Mouse (Mus musculus) neural tube, embryonic 15.5 days (tissue): ENCODE measurements around the gene Aff4. TPM values are rescaled to one million over a fixed set of nuclear protein-coding genes. Genes with fewer than 3 reads are reported as not detected.
"Not testable (repeated sequence)": the region's sequence is repeated elsewhere in the genome, so short reads cannot be mapped to it uniquely, and the experiment has no call there.

Experiments used
- ATAC-seq: fragments of 200-750 bp; cut with Nextera tagmentation; 2 replicates; pipeline ENCODE4 v1.8.0; 2017; ENCODE audit warnings: mild to moderate bottlenecking, moderate TSS enrichment, moderate library complexity; ENCODE audit not compliant: low FRiP score
- H3K27ac ChIP-seq: fragments of 300-500 bp; sonication (generic); replicated peaks from 2 replicates; pipeline ENCODE4 v1.5.1; 2015; ENCODE audit warnings: mild to moderate bottlenecking, inconsistent platforms
- H3K27me3 ChIP-seq: fragments of 300-500 bp; sonication (generic); replicated peaks from 2 replicates; pipeline ENCODE4 v1.6.1; 2015; ENCODE audit warnings: inconsistent platforms
- H3K36me3 ChIP-seq: fragments of 300-500 bp; sonication (generic); 2 replicates; pipeline ENCODE4 v1.6.1; 2015; ENCODE audit warnings: inconsistent platforms
- H3K4me1 ChIP-seq: fragments of 300-500 bp; sonication (generic); 2 replicates; pipeline ENCODE4 v1.6.1; 2015; ENCODE audit warnings: inconsistent platforms
- H3K4me2 ChIP-seq: fragments of 300-500 bp; sonication (generic); 2 replicates; pipeline ENCODE4 v1.6.1; 2015; ENCODE audit warnings: inconsistent platforms, mild to moderate bottlenecking, moderate library complexity
- H3K4me3 ChIP-seq: fragments of 300-500 bp; sonication (generic); replicated peaks from 2 replicates; pipeline ENCODE4 v1.5.1; 2015; ENCODE audit warnings: mild to moderate bottlenecking, inconsistent platforms
- H3K9ac ChIP-seq: fragments of 300-500 bp; sonication (generic); replicated peaks from 2 replicates; pipeline ENCODE4 v1.6.1; 2015; ENCODE audit warnings: mild to moderate bottlenecking, inconsistent platforms
- H3K9me3 ChIP-seq: fragments of 300-500 bp; sonication (generic); replicated peaks from 2 replicates; pipeline ENCODE4 v1.6.1; 2016; ENCODE audit warnings: inconsistent platforms
- WGBS: fragments of 180-500 bp; shearing (Covaris S2); methylation state at CpG from one replicate; pipeline ENCODE4 v1.1.7; 2015; ENCODE audit warnings: mixed read lengths; 5-methylcytosine and 5-hydroxymethylcytosine counted together
- polyA plus RNA-seq: library from polyadenylated mRNA; unstranded; fragments of >200 nt; fragmentation: Nextera tagmentation; extraction: Ambion mirVana; gene quantifications from 2 replicates; pipeline ENCODE4 v1.2.1, GENCODE M21; 2015

Aff4 gene
- polyA plus RNA-seq, 1 experiment from 2014 or later = 35.5 TPM

- Histone ChIP-seq H3K27me3 (no peaks in the 10 kb centered on the region), H3K4me1 (no peaks in the 10 kb centered on the region), H3K4me2 (no peak overlapping the region), H3K36me3 (peaks cover 82% of the 10 kb centered on the region), H3K9me3 (no peaks in the 10 kb centered on the region), H3K4me3 (no peak overlapping the region), H3K9ac (no peak overlapping the region), H3K27ac (no peak overlapping the region)
- no peak for ATAC-seq
Measured at GRCm38 (mm10) chr11:53411738-53412137, 61.1 kb downstream of the Aff4 start.

GRCm38 (mm10) chr11:53413871-53414270 is 63.2 kb downstream of the Aff4 start:
- Histone ChIP-seq H3K9ac (no peak overlapping the region), H3K9me3 (no peaks in the 10 kb centered on the region), H3K4me1 (no peaks in the 10 kb centered on the region), H3K36me3 (peaks cover 84% of the 10 kb centered on the region), H3K4me2 (no peak overlapping the region), H3K4me3 (no peak overlapping the region), H3K27ac (no peak overlapping the region), H3K27me3 (no peaks in the 10 kb centered on the region)
- no peak for ATAC-seq
- WGBS = 95% methylated on average over 4 of the region's 4 CpGs

- H3K27ac ChIP-seq = no peak overlapping the region
- H3K4me3 ChIP-seq = no peak overlapping the region
- H3K9ac ChIP-seq = no peak overlapping the region
- no peaks in the 10 kb centered on the region for H3K4me1 ChIP-seq
- no peaks in the 10 kb centered on the region for H3K9me3 ChIP-seq
- H3K4me2 ChIP-seq = no peak overlapping the region
- peaks cover 71% of the 10 kb centered on the region for H3K36me3 ChIP-seq
- ATAC-seq = no peak
- no peaks in the 10 kb centered on the region for H3K27me3 ChIP-seq
Measured at GRCm38 (mm10) chr11:53418048-53418447, 67.4 kb downstream of the Aff4 start.

- Histone ChIP-seq H3K27me3 (no peaks in the 10 kb centered on the region), H3K9me3 (no peaks in the 10 kb centered on the region), H3K9ac (no peak within 1 kb of the TSS), H3K4me1 (no peaks in the 10 kb centered on the region), H3K4me3 (no peak within 1 kb of the TSS), H3K4me2 (no peak within 1 kb of the TSS), H3K36me3 (peaks cover 36% of the 10 kb centered on the region), H3K27ac (no peak within 1 kb of the TSS)
- WGBS = 92% methylated on average over 4 of the region's 4 CpGs
- no peak for ATAC-seq
Measured at GRCm38 (mm10) chr11:53423036-53423435, 72.4 kb downstream of the Aff4 start, which contains the start of gene Leap2. Gene Leap2, minus strand, starts transcription at chr11:53423170.

- Histone ChIP-seq H3K9ac (no peak overlapping the region), H3K4me1 (peaks cover 8% of the 10 kb centered on the region), H3K27ac (no peak overlapping the region), H3K4me3 (no peak overlapping the region), H3K36me3 (peaks cover 34% of the 10 kb centered on the region), H3K4me2 (no peak overlapping the region), H3K27me3 (no peaks in the 10 kb centered on the region), H3K9me3 (no peaks in the 10 kb centered on the region)
- ATAC-seq = no peak
- WGBS = 71% methylated on average over 2 of the region's 2 CpGs
Measured at GRCm38 (mm10) chr11:53424826-53425225, 74.2 kb downstream of the Aff4 start.

GRCm38 (mm10) chr11:53425251-53425650 is 74.6 kb downstream of the Aff4 start:
- no peak overlapping the region for H3K4me2 ChIP-seq
- H3K9ac ChIP-seq = no peak overlapping the region
- H3K27me3 ChIP-seq = no peaks in the 10 kb centered on the region
- H3K9me3 ChIP-seq = no peaks in the 10 kb centered on the region
- H3K4me1 ChIP-seq = peaks cover 11% of the 10 kb centered on the region
- ATAC-seq = no peak
- no peak overlapping the region for H3K27ac ChIP-seq
- H3K36me3 ChIP-seq = peaks cover 30% of the 10 kb centered on the region
- 59% methylated on average over 3 of the region's 3 CpGs for WGBS
- no peak overlapping the region for H3K4me3 ChIP-seq

- Histone ChIP-seq H3K4me3 (no peak overlapping the region), H3K4me1 (peaks cover 11% of the 10 kb centered on the region), H3K9ac (no peak overlapping the region), H3K36me3 (peaks cover 29% of the 10 kb centered on the region), H3K27me3 (no peaks in the 10 kb centered on the region), H3K4me2 (no peak overlapping the region), H3K9me3 (no peaks in the 10 kb centered on the region), H3K27ac (no peak overlapping the region)
- 89% methylated on average over 6 of the region's 6 CpGs for WGBS
- no peak for ATAC-seq
Measured at GRCm38 (mm10) chr11:53425711-53426255, 75.2 kb downstream of the Aff4 start.

- not testable (repeated sequence) for H3K27me3 ChIP-seq, H3K9me3 ChIP-seq, H3K27ac ChIP-seq, H3K9ac ChIP-seq, H3K4me2 ChIP-seq, H3K4me3 ChIP-seq, ATAC-seq
- WGBS = 88% methylated on average over 3 of the region's 3 CpGs
- Histone ChIP-seq H3K4me1 (peaks cover 16% of the 10 kb centered on the region), H3K36me3 (peaks cover 20% of the 10 kb centered on the region)
Measured at GRCm38 (mm10) chr11:53426914-53427313, 76.3 kb downstream of the Aff4 start.

GRCm38 (mm10) chr11:53427993-53428715 is 77.5 kb downstream of the Aff4 start:
- Histone ChIP-seq H3K9ac (no peak overlapping the region), H3K27me3 (no peaks in the 10 kb centered on the region), H3K36me3 (peaks cover 20% of the 10 kb centered on the region), H3K4me3 (no peak overlapping the region), H3K27ac (no peak overlapping the region), H3K4me1 (peaks cover 16% of the 10 kb centered on the region), H3K4me2 (no peak overlapping the region), H3K9me3 (no peaks in the 10 kb centered on the region)
- no peak for ATAC-seq
- WGBS = 92% methylated on average over 3 of the region's 3 CpGs

GRCm38 (mm10) chr11:53428716-53429057 is 78.1 kb downstream of the Aff4 start:
- Histone ChIP-seq H3K27ac (no peak overlapping the region), H3K4me3 (no peak overlapping the region), H3K4me2 (no peak overlapping the region), H3K36me3 (peaks cover 20% of the 10 kb centered on the region), H3K9ac (no peak overlapping the region), H3K4me1 (peaks cover 16% of the 10 kb centered on the region), H3K9me3 (no peaks in the 10 kb centered on the region), H3K27me3 (no peaks in the 10 kb centered on the region)
- ATAC-seq = no peak
- 94% methylated on average over 5 of the region's 5 CpGs for WGBS

GRCm38 (mm10) chr11:53429182-53429581 is 78.5 kb downstream of the Aff4 start:
- no peak for ATAC-seq
- Histone ChIP-seq H3K27ac (no peak overlapping the region), H3K4me1 (peaks cover 16% of the 10 kb centered on the region), H3K4me2 (peak overlapping the region; percentile 85), H3K9me3 (no peaks in the 10 kb centered on the region), H3K4me3 (no peak overlapping the region), H3K27me3 (no peaks in the 10 kb centered on the region), H3K36me3 (peaks cover 20% of the 10 kb centered on the region), H3K9ac (no peak overlapping the region)

- Histone ChIP-seq H3K27ac (peak overlapping the region; percentile 88), H3K9me3 (no peaks in the 10 kb centered on the region), H3K36me3 (peaks cover 20% of the 10 kb centered on the region), H3K9ac (peak overlapping the region; percentile 82), H3K4me3 (peak overlapping the region; percentile 74), H3K4me2 (peak overlapping the region; percentile 85), H3K4me1 (peaks cover 16% of the 10 kb centered on the region), H3K27me3 (no peaks in the 10 kb centered on the region)
- WGBS = under 1% methylated on average over 34 of the region's 34 CpGs
- peak; percentile 58 for ATAC-seq
Measured at GRCm38 (mm10) chr11:53430300-53430669, 79.7 kb downstream of the Aff4 start.
